Mouse (Mus musculus): Measurements from ENCODE around the gene Ranbp3l.

Ranbp3l gene

DNA sequence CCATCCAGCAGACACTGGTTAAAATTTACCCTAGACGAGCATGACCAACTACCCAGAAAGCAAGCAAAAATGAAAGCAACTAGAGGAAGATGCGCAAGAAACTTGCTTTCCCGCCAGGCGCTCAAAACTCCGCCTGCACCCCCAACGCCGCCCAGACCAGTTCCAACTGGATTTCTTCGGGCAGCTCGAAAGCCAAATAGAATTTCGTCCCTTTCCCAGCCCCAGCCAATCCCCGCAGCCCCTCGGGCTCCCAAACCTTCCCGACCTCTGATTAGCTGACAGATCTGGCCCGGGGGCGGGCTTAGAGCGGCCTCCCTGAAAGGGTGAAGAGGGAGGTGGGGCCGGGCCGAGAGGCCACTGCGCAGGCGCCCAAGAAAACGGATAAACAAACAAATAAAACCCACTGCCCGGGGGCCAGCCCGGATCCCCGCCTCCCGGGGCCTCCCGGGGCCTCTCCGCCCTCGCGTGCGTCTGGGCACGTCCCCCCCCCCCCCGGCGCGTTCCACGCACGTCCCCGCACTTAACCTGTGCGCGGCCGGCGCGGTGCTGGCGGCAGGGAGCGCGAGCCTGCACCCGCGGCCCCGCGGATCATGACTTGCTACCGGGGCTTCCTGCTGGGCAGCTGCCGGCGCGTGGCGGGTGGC is 103.3 kb downstream of the Ranbp3l start, which contains the start of gene Nadk2:
Gene Nadk2 (plus strand): TSS at position 349 of the 644 bp plus-strand sequence.
- DNase-seq (ENCODE audit: low spot score in 2 of 2) = peak; percentile 96 to 97

DNA sequence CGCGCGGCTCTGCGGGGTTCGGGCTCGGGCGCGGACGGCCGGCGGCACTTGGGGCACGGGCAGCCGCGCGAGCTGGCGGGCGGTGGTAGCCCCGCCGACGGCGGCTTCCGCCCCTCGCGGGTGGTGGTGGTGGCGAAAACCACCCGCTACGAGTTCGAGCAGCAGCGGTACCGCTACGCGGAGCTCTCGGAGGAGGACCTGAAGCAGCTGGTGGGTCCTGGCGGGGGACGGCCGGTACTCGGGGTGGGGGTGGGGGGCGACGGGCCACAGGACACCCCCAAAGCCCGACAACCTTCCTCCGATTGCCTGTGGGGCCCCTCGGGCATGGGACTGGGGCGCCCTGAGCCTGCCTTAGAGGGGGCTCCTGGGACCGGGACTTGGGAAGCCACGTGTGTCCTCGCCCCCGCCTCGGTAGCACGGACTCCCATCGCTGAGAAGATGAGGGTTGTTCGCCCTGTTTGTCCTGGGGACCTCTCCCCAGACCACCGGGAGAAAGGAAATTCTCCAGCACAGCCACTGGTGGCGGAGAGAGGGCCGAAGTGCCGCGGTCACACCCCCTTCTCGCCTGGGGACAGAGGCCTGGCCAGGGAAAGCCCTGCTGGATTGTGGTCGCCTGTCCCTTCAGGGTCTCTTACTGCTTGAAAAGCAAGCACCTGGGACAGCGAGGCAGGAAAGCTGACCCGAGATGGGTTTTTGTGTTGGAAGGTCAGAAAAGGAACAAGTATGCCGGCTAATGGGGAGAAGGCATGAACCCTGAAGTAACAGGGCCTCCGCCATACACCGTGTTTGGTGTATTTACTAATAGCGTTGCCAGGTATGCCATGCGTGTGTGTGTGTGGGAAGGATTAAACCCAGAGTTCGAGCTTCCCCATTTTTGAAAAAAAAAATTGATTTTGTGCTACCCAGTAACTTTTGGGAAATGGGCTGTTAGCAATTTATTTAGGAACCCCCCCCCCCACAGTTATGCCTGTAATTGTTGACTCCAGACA is 104.1 kb downstream of the Ranbp3l start:
- peak in 1 of 2 experiments; percentile 44 for DNase-seq (ENCODE audit: low spot score in 2 of 2)

DNA sequence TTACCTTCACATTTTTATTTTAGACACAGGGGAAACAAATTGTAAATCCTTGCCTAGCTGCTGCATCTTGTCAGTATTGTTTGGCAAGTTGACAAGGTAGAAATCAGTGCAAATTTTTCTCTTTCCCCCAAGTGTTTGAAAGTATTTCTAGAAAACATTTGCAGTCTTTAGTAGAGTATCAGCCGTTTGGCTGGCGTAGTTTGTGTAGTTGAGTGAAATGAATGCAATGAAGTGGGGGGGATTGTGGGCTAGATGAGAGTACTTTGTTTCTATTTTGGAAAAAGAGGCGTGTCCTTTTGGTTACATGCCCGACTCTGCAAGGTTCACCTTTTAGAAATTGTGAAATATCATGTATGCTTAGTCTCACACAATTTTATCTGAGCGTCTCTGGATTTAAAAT is 104.9 kb downstream of the Ranbp3l start:
- no peak for DNase-seq (ENCODE audit: low spot score in 2 of 2)

DNA sequence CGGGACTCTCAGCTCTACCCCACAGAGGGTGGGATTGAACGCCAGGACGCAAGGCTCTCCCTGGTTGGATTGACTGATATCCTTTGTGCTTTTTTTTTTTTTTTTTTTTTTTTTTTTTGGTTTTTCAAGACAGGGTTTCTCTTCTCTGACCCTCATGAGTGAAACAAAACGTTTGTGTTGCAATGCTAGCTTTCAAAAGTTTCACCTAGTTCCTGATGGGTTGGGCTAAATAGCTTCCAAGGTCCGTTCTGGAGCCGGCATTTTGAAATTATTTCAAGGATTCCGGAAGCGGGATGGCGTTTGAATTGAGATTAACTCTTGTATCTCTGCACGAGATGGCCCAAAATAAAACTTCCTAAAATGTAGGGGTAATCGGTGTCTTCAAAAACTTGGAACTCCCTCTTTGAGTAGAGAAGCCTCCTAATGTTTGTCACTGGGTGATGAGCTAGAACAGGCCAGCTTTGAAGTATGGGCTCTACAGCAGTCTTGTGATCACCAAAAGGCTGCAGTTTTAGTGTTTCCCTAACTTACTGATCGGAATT is 105.4 kb downstream of the Ranbp3l start:
- no peak for DNase-seq (ENCODE audit: low spot score in 2 of 2)

DNA sequence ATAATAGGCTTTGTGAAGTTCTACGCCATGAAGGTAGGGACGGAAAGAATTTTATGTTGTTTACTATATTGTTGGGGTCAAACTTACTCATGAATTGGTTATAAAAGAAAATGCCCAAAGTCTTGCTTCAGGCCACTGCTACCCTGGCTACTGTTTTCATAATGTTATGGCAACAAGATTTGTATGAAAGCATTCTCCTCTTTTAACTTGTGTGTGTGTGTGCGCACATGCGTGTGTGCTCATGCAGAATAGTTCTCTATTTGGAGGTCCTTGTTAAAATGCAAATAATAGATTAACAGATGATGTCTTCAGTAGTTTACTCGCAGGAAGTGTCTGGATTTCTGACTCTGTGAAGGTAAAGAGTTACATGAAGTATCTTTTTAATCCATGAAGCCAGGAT is 105.9 kb downstream of the Ranbp3l start:
- no peak for DNase-seq (ENCODE audit: low spot score in 2 of 2)

DNA sequence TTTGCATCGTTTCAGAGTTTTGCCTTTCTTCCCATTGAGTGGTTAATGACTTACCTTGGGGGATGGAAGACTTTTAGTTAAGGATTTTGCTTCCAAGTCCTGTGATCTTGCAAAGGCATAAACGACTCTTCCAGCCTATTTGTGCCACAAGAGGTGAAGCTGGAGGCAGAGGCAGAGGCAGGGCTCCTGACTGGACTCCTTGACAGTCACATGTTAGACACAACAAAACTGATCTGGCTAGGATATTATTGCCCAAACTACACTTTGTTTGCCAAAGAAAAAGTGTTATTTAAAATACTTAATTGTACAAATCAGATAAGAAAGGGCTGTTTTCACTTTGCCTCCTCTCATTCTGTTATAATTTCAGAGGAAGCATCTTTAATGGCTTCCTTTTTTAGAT is 106.4 kb downstream of the Ranbp3l start:
- no peak for DNase-seq (ENCODE audit: low spot score in 2 of 2)

DNA sequence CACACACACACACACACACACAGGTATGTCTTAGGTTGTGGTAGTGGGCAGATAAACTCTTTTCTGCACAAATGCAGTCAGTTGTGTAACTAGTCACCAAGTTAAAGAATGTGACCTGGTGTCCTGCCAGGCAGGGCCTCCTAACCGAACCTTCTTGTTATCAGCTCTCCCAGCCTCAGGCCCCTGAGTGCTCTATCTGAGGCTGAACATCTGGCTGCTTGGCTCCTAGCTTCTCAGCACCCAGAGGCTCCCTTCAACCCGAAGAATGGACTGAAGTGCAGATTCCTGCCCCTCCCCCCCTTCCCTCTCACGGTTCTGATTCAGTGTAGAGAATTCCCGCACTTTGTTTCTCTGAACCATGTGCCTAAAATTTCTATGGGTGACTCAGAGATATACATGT is 106.9 kb downstream of the Ranbp3l start:
- DNase-seq (ENCODE audit: low spot score in 2 of 2) = no peak

DNA sequence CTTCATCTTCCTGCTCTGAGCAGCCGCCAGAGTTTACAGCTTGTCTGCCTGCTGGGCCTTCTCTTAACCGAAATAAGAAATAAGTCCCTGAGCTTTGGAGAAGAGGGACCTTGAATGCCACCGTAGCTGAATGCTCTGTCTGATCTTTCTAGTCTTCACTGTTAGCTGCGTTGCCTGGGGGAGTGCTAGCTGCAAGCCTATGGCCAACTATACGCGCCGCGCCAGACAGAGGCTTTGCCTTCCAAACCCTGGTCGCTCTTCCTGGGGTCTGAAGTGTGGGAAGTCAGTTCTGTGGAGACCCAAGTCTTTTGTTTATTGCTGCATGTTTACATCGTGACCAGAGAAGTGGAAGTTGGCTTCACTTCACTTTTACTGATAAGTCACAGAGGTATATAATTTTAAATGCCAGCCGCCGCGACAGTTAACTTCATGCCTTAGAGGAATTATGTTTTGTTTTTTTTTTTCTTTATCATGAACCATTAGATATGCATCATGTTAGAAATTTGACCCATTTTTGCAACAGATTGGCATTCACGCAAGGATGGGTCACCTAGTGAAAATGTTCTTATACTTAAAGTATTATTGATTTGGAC is 108.0 kb downstream of the Ranbp3l start:
- DNase-seq (ENCODE audit: low spot score in 2 of 2) = no peak

DNA sequence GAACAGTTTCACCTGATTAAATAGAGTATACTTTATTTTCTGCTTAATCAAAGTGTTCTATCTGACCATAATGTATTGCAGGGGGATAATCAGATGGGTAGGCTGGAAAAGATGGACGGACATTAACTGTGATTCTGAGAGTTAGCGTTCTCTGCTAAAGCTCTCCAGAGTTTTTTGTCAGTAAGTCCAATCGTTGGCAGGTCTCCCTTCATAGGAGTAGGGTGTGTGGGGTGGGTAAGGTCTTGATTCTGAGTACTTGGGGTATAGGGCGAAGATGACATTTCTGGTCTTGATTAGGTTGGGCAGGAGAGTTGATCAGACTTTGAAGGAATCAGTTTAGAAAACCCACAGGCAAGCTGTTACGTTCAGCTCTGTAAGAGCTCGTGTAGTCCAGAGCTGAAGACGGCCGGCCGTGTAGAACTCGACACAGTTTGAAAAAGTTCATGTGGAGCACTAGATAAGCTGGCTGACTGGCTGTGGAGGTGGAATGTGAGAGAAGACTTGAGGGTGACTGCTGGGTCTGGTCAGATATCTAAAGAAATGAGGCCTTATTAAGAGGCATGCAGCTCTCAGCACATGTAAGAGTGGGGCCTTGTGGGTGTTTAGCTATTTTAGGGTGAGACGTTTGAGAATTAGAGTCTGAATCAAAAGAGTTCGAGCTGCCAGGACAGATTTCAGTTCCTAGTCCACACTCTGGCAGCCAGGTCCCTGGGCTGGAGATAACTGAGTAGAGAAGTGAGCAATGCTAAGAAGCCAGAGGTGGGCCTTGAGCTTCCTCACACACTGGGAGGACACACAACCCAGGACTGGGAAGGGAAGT is 110.9 kb downstream of the Ranbp3l start:
- no peak for DNase-seq (ENCODE audit: low spot score in 2 of 2)

DNA sequence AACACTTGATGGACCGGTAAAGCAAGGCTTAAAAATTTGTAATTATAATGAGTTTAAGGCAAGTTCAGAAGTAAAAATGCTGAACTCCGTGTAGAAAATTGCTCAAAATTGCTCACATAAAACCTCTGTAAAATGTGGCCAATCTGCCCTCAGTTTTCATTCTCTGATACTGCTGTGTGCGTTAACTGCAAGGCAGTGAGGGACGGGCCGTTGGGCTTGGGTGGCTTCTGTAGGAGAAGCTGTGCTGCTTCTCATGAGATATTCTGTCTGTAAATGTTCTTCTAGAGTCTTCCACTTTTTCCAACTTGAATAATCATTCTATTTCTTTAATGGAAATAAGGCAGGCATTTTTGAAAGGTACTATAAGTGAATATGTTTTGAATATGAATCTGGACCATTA is 111.9 kb downstream of the Ranbp3l start:
- DNase-seq (ENCODE audit: low spot score in 2 of 2) = no peak

DNA sequence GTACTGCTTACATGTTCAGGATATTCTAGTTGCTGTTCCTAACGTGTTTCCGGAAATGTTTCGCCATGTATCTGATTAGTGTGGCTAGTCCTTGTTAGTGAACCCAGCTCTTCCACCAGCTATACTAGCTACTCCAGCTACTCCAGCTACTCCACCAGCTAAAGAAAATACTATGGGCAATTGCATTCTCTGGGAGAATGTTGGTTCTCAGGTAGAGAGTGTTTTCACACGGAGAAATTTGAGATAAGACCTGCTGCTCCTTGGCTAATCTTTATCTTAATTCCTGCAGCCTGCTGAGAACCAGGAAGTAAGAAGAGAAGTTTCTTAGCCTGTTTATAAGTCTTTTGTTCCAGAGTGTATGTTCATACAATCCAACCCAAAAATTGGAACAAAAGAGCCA is 112.5 kb downstream of the Ranbp3l start:
- DNase-seq (ENCODE audit: low spot score in 2 of 2) = no peak

DNA sequence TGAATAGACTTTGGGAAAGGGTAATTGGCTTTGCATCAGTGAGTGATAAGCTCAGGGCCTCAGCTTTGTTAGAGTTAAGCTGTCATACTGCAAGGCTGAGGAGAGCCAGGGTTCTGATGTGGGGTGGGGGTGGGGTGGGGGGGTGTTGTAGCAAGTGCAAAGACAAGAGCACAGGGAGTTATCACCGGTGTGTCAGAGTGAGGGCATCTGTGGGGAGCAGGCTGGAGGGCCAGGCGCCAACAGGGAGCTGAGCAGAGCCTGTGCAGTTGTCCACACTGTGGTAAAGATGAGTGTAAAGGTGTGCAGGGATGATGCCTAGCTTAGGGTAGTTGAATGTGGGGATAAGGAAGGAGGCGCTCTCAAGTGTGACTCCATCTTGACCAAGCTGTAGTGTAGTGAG is 113.5 kb downstream of the Ranbp3l start:
- DNase-seq (ENCODE audit: low spot score in 2 of 2) = no peak

DNA sequence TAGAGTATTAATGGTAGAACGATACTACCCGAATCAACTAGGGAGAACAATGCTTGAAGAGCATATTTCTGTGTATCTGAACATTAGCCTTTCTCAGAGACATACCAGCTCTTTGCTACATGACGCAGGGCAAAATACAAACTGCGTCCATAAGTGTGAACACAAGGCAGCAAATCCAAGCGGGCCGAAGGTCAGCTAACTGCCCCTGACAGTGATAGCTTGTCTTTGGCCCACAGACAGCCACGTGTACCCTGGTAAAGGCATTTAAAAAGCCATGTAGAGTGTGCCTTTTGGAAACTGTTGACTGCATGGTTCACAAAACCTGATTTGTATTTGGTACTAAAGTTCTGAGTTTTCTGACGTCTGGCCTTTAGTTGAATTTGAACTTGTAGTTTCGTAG is 115.0 kb downstream of the Ranbp3l start:
- no peak for DNase-seq (ENCODE audit: low spot score in 2 of 2)

DNA sequence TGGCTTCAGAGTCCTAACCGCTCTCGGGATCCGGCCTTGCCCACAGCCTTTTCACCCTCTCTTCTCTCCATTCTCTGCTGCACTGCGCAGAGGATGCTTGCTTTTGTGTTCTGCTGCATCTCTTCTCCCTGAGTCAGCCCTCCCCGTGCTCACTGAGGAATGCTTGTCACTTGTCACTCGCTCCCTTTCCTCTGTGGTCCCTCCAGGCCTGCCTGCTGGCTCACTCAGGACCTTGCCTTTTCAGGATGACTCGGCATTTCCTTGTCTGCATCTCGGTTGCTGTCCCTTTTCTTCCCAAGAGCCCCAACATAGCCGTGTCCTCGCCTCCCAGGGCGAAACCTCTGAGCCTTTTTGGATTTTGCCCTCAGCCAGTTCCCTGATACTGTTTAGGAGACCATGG is 119.1 kb downstream of the Ranbp3l start:
- DNase-seq (ENCODE audit: low spot score in 2 of 2) = no peak

DNA sequence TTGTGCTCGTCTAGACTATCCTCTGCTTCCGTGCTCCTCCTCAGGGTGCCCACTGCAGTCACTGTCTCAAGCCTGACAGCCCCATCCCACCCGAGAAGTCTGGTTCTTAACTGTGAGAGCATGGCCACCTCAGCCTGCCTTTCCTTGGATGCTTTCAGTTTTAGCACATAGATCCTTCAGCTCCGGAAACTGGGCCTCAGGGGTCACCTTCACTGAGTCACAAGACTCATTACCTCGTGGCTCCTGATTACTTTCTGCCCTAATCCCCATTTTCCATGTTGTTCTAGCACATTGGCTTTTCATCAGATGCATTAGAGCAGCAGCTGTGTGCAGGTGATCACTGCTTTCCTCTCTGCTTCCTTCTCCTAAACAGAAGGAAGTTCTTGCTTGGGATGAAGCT is 119.7 kb downstream of the Ranbp3l start:
- DNase-seq (ENCODE audit: low spot score in 2 of 2) = no peak

DNA sequence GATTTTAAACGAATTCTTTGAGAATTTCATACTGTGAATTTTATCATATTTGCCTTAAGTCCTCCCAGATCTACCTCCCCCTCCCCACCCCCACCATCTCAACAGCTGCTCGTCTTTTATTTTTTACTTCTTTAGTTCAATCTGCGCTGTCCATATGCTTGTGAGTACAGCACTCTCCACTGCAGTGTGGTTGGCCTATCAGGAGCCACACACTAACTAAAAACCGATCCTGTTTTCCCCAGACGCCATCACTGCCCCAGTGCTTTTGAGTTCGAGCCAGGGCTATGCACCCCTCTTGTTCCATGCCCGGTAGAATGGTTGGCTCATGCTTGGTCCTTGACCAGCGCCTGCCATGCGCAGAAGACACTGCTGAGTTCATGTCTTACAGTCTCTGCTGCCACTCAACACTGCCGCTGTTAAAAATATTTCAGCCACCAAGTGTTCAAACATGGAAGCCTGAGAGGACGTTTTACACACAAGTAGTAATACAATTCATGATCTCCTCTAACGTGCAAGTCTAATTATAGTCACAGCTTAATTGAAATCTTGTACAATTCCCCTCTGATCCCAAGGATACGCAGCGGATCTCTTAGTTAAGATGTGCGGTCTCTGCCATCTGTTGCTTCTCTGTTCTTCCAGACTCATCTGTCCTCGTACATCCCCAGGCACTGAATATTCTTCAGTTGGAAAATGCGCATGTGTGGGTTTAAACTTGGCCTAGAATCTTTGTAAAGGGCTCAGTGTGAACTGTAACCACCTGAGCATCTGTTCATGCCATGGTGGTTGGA is 120.3 kb downstream of the Ranbp3l start:
- no peak for DNase-seq (ENCODE audit: low spot score in 2 of 2)

DNA sequence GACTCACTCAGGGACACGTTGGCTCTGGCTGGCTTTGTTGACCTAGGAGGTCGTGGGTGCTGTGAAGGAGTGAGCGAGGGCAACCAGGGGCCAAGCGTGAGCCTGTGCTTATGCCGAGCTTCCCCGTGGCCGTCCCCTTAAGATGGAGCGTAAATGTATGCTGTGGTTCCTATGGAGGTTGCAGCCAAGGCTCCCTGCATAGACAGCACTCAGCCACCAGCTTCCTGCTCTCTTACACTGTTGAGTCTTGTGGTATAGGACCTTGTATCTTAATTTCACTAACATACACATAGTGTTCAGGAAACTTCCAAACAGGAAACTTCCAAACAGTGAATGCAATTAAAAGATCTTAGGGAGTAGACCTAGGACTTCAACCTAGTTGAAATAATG is 120.9 kb downstream of the Ranbp3l start:
- no peak for DNase-seq (ENCODE audit: low spot score in 2 of 2)

DNA sequence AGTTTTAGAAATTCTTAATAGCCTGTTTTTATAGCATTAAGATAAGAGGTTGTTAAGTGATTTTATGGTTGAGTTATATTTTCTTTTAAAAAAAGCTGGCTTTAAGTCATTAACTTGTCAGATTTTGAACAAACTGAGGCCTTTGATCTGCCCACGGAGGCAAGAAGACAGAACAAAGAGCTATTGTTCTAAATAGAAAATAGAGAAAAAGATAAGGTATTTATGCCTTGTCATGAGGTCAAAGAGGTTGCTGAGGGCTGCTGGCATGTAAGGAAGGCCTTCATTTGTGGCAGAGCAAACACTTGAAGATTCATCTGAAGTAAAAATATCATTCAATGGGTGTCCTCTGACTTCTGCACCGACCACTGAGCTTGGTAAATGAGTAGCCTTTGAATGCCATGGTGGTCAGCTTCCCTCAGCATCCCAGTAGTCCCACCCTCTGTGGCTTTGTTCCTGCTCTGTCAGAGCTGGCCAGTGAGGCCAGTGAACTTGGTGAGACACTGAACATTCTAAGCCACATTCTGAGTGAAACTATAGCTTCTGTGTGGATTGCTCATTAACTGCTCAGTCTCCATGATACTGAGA is 121.5 kb downstream of the Ranbp3l start:
- no peak for DNase-seq (ENCODE audit: low spot score in 2 of 2)

DNA sequence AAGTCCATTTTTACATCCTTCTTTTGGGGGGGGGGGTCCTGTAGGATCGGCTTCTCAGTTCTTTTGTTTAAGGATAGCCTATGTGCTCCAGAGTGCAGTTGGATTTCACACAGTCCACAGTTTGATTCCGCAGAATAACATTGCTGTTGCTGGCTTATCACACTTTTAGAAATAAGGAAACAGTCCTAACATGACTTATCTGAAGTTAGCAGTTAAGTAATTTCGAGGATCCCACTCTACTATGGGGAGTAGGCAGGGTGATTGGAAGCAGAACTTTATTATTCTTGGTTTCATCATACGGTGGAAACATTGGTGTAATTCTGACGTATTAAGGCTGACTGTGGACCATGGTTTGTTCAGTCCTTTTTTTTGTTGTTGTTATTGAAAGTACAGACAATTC is 122.9 kb downstream of the Ranbp3l start:
- DNase-seq (ENCODE audit: low spot score in 2 of 2) = no peak

Measured in cerebellum, postnatal 4 days (tissue).